Mouse (Mus musculus) regulatory T cell (primary cell): ENCODE measurements at regions not wholly inside any gene's neighbourhood (a gene's known extent, or its start where the extent isn't known, plus 50 kb on each side); places are given as distances from the start of the nearest gene placed in this dataset.

Source experiments
- in situ Hi-C: fragments of 300-600 bp; cut with MboI, MseI; formaldehyde crosslinking; loops from one replicate; pipeline ENCODE4 v1.15.1; 2025; ENCODE audit warnings: high pct_unique_total_duplicates

DNA sequence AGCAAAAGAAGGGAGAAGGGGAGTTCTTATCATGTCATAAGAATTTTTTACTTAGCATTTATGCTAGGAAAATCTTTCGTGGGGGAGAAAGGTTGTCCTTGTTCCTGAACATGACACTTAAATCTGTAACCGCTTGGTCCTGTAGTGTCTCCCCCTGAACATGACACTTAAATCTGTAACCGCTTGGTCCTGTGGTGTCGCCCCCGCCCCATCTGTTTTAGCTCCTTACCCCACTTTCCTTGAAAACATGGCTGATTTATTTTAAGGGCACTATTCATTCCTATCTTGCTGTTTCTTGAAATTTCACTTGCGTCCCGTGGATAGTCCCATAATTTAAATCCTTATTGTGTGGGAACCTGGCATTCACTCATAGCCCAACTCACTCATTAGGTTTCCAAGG, 82.2 kb downstream of the Rap2a start:
- in situ Hi-C loops = no loop called here

GRCm38 (mm10) chr14:120560987-120561386, 82.7 kb downstream of the Rap2a start:
- in situ Hi-C loops = no loop called here

DNA sequence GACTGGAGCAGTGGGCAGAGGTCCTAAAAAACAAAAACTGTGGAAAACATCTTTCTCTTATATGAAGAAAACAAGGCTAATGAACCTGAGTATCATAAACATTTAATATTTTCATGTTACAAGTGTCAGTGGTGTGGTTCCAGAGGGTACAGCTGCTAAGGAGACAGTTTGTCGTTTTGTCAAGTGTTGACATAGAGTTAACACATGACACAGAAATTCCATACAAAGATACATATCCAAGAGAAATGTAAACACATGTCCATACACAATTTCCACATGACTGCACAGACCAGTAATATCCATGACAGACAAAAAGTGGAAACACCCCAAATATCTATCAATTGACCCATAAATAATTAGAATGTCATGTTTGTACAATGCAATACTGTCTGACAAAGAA, 88.7 kb downstream of the Rap2a start:
- in situ Hi-C loops = no loop called here

- in situ Hi-C loops = no loop called here
Observed at GRCm38 (mm10) chr14:120568054-120568453, 89.8 kb downstream of the Rap2a start.

- in situ Hi-C loops = no loop called here
Observed at GRCm38 (mm10) chr14:120572238-120572637, 94.0 kb downstream of the Rap2a start.

GRCm38 (mm10) chr14:120575202-120575601, 97.0 kb downstream of the Rap2a start:
- in situ Hi-C loops = no loop called here

- in situ Hi-C loops = no loop called here
Observed at GRCm38 (mm10) chr14:120578352-120579080, 100.3 kb downstream of the Rap2a start.

GRCm38 (mm10) chr14:120583807-120584206, 105.6 kb downstream of the Rap2a start:
- in situ Hi-C loops = no loop called here

GRCm38 (mm10) chr14:120592191-120592590, 113.9 kb downstream of the Rap2a start:
- in situ Hi-C loops = no loop called here

- in situ Hi-C loops = no loop called here
Observed at GRCm38 (mm10) chr14:120600414-120600935, 122.2 kb downstream of the Rap2a start.

DNA sequence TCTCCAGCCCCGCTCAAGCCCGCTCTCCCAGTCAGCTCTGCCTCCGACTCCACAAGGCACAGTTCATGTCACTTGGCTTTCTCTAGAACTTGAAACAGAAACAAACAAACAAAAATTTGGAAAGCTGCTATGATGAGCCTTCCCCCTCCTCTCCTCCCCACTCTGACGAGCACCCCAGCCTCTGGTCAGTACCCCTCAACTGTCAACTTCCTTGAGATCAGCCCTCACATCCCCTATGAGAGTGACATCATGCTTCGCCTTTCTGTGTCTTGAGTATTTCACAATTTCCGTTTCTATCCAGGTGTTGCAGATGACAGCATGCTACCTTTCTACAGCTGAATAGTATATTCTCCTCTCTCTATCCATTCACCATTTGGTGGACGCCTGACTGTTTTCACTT, 123.3 kb downstream of the Rap2a start:
- in situ Hi-C loops = no loop called here

DNA sequence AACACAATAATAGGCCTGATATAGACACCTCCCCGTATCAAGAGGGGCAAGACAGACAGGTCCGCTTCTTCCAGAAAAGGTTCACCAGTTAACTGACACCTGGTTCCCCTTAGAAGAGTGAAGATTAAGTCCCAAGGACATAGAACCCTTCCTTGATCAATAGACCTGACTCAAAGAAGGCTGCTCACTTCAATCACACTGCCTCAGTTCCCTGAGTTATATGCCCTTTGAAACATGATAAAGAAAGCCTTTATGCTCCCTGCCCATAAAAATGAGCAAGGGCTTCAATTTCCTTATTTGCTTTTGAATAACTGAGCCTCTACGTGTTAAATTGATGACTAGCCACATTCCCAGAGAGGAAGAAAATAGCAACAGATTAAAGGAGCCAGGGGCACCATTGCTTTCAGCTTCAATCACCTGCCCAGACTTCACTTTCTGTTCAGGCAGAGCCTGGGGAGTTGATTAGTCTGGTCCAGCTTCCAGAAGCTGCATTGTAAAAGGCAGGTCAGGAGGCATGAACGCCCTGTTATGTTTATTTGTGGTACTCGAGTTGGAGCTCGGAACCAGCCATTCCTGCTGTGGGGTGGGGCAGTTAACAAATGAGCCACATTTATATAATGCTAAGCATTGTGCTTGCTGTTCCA, 125.7 kb downstream of the Rap2a start:
- in situ Hi-C loops = no loop called here

GRCm38 (mm10) chr14:120607801-120608200, 129.6 kb downstream of the Rap2a start:
- in situ Hi-C loops = no loop called here

DNA sequence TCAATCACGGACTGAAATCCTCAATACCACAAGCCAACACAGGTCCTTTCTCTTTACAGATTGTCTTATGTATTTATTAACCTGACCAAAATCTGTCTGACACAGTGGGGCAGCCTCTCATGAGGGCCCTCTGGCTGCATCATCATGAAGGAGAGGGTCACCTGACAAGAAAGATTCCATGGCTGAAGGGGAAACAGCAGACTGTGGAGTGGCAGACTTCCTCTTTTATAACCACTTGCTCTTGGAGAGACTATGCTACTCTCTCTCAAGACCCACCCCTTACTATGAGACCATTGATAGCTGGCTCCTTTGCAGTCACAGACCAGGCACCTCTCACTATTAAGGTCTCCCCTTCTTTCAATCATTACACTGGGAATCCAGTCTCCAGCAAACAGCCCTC, 133.1 kb downstream of the Rap2a start:
- in situ Hi-C loops = no loop called here

DNA sequence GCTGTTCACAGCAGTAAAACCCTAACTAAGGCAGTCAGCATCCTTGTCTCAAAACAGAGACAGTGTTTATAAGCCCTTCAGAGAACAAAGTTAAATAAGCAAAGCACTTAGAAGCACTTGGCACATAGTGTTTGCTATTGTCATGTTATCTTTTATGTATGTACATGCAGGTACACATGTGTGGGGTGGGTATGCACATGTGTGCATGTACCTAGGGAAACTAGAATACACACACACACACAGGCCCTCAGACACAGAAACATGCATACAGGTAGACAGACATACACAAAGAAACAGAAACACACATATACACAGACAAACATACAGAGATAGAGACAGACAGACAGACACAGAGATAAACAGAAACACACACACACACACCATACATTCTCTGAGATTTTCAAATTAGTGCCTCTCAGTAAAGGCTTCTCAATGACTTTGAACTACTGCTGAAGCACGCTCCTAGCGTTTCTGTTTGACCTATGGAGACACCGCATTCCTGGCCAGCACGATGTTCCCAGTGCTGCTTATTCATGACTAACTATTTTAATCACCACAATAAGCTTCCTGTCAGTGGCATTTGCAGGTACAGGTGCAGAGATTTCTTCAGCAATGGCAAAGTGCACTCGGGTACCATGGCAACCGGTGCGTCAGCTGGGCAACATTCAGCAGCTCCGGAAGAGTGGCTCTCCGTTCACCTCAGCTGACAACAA, 148.1 kb downstream of the Rap2a start:
- in situ Hi-C loops = no loop called here

DNA sequence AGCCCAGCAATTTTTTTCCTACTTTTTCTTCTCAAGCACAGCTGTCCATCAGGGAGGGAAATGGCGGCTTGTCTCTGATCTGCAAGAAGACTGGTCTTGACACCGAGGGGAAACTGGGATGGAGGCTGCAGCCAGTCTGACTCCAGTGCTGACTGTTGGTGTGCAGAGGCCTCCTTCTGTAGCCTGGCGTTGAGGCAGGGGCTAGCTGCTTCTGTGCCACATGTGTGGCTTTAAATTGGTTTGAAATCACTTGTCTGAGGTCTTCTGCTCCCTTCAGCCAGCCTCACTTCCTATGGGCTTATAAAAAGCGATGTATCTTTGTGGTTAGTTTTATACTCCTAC, 148.7 kb downstream of the Rap2a start:
- in situ Hi-C loops = no loop called here

- in situ Hi-C loops = no loop called here
Observed at GRCm38 (mm10) chr14:120632771-120633170, 154.5 kb downstream of the Rap2a start.

- in situ Hi-C loops = no loop called here
Observed at GRCm38 (mm10) chr14:120636726-120637400, 158.6 kb downstream of the Rap2a start.

- in situ Hi-C loops = no loop called here
Observed at GRCm38 (mm10) chr14:120637486-120638125, 159.4 kb downstream of the Rap2a start.

DNA sequence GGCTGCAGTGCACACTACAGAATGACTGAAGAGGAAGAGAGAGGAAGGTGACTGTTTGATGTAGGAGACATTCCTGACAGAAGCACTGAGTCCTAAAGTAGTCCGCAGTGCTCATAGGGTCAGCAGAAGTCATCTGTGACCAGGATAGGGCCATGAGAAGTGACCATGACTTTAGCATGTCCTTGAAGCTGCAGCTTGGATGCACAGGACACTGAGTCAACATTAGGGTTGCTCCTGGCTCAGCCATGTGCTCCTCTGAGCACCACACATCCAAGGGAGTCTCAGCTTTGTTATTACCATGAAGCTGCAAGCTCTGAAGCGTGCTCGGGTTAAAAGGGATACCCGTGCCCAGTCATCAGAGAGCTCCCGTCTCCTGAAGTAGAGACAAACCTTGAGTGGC, 164.3 kb downstream of the Rap2a start:
- in situ Hi-C loops = no loop called here

DNA sequence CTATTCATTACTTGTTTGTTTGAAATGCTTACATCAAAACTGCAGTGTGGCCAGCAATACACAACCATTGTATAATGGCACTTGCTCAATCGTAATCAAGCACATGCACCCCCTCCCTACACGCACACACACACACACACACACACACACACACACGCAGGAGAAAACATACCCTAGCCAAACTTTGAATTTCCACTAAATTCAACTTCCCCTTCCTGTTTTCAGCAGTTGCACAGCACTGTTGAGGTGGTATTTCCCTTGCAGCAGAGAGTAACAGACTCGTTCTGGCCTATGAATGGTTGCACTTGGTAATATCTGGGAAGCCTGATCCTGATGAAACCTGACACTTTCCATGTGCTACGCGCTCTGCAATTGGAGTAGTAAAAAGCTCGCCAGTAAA, 173.8 kb downstream of the Rap2a start:
- in situ Hi-C loops = no loop called here
